Mouse (Mus musculus) spleen, postnatal 14 days (tissue): ENCODE results near the gene Btbd10.

Experiments used
- DNase-seq, 2 experiments: peaks; one replicate each; pipeline ENCODE4 v3.0.0; 2021 to 2022; ENCODE audit warnings: low spot score in 2 of 2

Btbd10 gene

DNA sequence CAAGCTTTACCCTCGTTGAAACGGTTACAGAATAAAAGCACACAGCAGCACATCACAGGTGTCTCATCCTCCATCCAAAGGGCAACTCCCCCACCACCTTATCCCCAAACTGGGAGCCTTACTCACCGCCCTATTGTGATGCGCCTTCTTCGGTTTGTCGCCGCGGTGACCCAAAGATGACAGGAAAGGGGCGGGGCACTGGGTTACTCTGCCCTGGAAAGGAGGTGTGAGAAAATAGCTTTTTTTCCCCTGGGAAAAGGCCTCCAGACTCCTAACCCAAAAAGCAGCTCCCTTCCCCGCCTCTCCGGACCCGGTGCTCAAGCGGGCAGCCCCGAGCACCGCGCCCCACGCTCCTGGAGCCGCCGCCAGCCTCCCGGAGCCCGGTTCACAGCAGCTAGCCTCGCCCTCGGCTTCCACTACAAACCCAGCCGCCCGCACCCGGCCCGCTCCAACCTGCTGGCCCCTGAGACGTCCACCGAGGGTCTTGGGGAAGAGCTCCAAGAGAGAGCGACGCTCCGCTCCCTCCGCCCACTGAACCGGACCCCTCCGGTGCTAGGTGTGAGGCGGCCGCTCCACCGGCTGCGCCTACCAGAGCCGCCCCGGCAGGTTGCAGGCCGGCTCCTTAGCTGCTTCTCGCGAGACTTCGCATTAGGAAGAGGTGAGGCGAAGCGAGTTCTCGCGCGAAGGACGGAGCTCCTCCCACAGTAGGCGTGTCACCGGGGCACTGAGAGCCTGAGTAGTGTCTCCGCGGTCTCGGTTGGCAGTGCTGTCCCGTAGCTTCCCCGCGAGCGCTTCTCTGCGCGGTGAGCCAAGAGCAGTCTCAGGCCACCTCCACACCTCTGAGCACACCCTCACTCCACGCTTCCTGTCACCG is at the start of gene Btbd10:
TSS of gene Btbd10 (minus strand) at position 647 of the 874 bp plus-strand sequence.
- peak; percentile 96 to 98 for DNase-seq

DNA sequence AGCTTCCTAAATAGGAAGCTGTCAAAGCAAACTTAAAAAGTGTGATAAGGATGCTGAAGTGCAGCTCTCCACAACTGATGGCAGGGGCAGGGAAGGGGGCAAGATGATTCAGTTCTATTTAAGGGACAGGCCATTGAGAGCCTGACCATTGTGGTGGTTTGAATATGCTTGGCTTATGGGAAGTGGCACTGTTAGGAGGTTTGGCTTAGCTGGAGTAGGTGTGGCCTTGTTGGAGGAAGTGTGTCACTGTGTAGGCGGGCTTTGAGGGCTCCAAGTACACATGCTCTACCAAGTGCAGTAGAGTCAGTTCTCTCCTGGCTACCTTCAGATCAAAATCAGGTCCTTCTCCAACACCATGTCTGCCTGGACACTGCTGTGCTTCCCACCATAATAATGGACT is 47.3 kb upstream of the Btbd10 start:
- DNase-seq = no peak

DNA sequence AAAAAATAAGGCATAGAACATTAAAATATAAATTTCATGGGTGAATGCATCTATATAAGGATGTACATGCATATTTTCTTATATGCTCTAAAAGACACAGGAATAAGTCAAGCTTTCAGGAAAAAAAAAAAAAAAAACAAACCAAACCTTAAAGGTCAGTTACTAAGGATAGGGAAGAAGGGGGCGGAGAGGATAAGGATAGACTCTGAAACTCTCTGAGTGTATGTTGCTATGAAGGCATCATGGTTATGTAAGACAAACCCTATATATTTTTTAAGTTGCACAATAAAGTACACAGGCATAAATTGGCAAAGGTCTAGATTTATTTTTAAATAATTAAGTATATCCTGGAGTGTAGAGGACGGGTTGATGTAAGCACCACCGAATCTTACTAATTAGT is 46.1 kb upstream of the Btbd10 start:
- no peak for DNase-seq

DNA sequence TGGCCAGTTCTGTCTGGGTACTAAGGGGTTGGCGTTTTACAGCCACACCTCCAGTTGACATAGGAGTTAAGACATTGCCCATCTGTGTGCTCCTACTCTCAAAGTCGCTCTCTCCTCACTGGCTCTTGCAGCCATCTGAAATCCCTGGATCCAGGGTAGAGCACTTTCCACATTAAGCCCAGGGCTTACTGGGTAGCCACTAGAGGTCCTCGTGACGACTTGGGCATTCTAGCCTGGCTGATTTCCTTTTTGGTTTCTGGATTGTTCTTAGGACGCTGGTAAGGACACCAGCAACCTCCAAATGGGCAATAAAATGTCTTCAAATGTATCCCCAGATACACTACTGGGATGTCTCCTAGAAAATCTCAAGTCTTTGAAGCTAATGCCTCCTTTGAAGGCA is 39.5 kb upstream of the Btbd10 start:
- DNase-seq = no peak

DNA sequence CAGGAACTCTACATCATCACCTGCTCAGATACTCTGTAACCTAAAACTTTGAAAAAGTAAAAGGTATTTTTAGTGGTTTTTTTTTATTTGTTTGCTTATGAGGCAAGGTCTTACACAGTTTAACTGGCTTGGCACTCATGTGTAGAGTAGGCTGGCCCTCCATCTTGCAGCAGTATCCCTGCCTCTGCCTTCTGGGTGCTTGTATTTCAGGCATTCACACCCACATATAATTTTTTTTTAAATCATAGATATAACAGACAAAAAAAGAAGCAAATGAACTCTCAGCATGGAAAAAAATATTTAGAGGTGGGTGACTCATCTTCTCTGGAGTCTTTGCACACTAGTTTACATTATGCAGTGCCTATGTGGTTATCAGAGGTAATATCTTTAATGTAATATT is 28.9 kb upstream of the Btbd10 start:
- DNase-seq = no peak

DNA sequence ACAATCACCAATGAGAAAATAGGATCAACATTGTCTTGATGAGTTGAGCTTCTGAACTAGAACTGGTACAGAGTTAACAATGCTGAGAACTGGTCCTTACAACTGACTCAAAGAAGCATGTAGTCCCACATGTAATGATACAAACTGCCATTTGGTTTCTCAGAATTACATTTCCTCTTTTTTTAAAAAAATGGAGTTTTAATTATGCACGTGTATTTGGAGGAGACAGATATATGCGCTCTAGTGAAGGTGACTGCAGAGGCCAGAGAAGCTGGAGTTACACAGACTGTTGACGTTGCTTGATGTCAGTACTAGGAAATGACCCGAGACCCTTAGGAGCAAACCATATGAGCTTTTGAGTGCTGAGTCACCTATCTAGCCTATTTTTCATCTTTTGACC is 27.5 kb upstream of the Btbd10 start:
- no peak for DNase-seq

DNA sequence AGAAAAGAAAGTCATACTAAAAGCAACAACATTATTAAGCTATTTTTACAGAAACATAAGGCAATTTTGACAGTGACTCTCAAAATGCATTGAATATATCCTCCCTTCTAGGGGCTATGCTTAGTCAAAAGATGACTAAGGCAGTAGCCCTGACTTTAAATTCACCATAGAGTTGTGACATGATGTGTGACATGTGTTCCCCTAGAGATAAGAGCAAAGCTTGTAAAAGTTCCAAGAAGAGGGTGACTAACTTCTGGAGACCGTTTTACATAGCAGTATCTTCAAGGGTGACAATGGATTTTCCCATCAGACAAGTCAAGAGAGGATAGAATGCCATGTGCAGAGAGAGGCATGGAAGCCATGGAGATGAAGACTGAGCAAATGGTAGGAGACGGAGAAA is 22.4 kb upstream of the Btbd10 start:
- no peak for DNase-seq

DNA sequence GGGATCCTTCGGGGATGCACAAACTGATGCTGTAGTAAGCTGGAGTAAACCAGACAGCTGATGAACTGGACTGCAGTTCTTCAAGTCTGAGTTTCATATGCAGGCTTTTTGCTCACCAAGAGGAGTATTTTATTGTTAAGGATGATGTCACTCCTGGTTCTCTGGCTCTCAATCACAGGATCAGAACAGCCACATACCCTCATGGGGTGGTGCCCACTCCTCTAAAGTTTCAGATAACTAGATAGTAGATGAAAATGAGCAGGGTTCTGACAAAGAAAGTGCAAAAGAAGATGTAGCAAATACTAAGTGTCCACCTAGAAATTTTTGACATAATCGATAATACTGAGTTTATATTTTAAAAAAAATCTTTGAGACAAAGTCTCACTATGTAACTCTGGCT is 19.3 kb upstream of the Btbd10 start, which contains the start of gene Pth:
TSS of gene Pth (minus strand) at position 101 of the 400 bp plus-strand sequence.
- DNase-seq = no peak

DNA sequence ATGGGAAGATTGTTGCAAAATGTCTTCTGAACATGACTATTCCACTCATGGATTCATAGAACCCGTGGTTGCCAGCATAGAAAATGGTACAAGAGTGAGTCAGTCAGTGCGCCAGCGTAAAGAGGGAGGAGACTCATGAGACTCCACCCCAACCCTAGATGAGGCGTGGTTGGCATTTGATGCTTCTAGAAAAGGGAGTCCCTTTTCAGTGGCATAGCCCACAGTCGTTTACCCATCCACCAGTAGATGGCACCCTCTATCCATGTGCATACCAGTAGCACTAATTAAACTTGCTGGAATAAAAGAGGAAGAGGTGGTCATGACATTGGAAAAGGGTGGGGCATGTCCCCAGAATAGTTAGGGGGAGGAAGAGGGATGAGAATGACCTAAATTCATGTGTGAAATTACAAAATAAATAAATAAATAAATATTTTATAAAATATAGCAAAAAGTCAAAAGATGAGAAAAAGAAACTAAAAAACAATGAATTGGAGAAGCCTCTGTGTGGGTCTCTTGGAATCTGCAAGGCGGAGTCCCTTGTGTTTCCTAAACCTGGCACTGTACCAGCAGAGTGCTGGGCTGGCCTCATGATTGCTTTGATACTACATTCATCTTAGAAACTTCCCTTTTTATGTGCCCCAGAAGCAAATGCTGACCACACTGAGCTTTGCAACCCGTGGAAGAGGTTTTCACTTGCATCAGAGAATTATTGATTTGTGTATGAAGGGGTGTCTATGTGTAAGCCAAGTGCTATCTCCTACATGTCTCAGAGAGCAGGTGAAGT is 8.9 kb upstream of the Btbd10 start:
- DNase-seq = peak; percentile 21 to 59

DNA sequence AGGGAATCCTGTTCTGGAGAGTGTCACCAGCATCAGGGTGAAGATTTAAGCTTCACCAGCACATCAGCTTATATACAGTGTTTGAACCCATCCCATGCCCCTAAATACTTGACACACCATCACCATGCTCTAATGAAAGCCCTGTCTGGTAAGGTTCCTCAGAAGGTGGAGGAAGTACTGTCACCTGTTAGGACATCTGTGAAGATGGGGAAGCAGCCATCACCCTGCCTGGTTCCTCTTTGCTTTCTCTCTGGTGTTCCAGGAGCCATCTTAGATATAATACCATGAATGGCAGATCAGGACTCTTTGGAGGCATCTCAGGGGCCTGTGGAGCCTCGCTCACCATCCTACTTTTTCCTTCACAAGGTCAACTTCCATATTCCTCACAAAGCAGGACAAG is 3.5 kb upstream of the Btbd10 start:
- no peak for DNase-seq

DNA sequence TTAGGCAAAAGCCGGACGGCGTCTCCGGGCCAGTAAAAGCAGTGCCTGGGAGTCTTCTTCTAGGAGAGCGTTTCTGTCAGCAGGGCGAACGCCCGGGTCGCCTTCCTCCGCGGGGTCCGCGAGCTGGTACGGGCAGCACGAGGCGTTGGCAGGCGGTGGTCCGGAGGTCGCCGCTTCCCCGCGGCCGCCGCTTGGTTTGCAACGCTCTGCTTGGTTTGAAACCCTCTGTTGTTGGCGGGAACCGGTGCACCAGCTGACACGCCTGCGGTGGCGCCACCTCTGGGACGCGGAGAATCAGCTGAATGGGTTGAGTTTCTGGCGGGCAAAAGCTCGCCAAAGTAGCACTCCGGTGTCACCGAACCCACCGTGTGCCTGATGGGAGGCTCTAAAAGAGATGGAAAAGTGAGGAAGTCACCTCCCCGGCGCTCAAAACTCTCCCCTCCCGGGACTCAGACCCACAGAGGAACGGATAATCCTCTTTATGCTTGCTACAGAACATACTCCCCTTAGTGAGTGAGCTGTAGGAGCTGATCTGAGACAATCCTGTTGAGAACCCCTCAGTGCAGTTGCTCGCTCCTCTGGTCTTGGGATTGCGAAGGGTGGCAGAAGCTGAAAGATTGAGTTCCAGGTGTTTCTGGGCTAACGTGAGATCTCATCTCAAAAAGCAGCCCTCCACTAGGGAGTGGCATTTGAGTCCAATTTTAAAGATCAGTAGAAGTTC is 588 bp upstream of the Btbd10 start:
- DNase-seq = peak; percentile 63 to 73

DNA sequence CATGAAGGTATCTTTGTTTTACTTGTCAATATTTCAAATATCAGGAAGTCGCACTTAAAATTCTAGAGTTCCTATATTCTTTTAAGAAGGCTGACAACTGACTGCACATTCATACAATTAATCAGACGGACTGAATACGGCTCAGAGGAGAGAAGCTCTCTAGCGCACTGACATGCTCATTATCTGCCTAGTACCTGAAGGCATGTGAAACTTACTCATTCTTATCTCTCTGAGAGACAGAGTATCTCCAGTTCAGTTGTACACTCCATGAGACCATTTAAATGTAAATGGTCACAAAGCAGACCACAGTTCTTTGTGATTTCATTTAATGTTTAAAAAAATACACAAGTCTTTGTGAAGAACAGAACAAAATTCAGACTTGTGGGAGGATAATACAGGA is 1.8 kb downstream of the Btbd10 start:
- DNase-seq = no peak

DNA sequence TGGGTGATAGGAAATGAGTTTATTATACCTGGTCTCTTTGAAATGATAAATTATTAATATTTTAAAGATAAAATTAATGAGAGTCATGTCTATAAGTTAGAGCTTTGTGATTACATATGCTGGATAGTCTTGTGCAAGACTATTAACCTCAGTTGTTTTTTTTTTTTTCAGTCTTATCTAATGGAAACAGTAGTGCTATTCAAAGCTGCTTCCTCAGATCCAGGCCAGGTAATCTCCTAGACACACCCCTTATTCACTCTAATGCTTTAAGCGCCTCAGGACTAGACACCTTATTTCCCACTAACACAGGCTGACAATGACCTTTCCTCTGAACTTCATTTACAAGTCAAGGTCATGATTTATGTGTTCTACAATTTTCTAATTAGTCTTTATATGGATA is 20.1 kb downstream of the Btbd10 start:
- DNase-seq = no peak

DNA sequence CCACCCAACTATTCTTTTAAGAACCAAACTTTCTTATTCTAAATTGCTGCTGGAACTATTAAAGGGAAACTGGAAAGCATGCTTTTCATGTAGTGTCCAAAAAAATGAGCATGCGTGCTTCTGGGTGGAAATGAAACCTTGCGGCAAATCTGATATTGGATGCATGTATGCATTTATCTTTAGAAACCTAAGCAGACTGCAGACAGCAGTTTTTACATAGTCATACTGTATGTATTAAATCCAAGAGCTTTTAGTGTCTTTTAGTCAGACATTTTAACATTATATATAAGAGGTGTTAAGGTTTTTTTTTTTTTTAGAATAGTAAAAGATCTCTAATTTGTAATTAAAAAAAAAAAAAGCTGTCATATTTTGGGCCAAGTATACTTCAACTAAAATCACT is 21.5 kb downstream of the Btbd10 start:
- no peak for DNase-seq

DNA sequence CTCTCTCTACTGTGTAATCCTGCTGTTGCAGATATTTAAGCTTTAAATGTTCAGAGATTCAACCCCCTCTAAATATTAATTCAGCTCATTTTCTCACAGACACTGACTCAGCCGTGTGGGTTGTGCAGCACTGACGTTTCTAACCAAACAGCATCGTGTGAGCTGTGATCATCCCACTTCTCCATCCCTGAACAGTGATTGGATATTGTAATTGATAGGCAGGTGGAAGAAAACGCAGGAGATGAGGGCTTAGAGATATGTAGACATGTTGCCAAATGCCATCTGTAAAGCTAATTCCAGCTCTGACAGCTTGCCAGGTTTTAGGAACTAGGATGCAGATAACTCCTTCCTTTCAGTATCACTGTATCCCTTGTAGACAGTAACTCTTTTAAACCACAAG is 21.9 kb downstream of the Btbd10 start:
- DNase-seq = no peak

DNA sequence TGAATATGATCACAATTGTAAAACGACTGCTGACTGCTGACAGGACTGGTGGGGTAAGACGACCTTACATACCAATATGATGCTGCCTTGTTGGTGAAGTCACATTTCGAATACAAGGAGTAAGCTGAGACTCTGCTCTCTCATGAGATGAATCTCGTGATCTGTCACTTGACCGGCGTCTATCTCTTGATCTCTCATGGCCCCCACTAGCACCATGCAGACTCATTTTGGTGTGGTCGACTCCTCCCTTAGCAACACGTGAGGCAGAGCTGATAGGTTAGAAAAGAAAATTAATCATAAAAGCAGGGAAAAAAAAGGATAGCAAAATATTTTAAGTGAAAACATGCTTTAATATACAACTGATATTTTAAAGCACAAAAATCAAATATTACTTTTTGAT is 33.9 kb downstream of the Btbd10 start:
- DNase-seq = no peak

DNA sequence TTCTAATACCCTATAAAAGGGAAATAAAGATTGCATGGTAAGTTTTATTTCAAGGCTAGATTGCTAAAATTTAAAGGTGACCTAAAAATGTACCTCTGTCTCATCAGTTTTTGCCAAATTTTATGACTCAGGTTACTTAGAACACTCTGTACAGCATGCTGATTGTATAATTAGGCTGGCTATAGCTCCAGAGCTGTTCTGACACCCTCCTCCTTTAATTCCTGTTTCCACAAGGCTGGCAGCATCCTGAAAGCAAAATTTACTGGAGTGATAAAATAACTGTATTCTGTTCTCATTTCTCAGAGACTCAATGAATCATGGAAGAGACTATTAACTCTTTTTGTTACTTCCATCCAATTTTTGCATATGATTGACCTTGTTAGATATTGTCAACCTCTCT is 35.2 kb downstream of the Btbd10 start:
- DNase-seq = no peak

DNA sequence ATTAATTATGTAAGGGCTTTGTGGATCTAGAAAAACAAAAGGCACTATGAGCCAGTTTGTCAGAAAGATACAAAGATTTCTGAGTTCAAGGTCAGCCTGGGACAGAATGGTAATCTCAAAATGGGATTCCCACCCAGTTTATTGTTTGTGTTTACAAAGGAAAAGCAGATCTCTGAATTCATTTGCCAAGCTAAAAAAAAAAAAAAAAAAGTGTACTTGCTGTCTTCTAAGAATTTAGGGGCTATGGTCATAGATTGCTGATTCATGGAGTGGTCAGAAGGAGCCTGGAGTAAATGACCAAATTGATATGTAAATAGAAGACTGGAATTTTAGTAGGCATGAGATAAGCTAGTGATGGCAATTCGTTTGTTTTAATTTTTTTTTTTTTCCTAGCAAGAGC is 49.1 kb downstream of the Btbd10 start:
- no peak for DNase-seq

DNA sequence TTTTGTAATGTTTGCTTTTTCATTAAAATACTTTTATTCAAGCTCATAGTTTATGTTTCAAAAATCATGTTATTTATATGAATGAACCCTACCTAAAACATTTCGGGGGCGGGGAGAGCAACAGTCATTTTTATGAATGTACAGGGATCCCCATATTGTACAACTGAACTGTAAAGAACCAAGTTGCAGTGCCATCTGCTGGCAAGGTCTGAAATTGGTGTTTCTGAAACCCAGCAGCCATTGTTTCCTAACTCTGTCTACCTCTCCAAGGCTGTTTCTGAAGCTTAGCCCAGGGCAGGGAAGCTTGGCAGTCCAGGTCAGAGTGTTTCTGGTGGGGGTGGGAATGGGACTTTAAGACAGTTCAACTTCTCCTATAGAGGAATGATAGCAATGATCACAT is 57.4 kb downstream of the Btbd10 start:
- peak in 1 of 2 experiments; percentile 36 for DNase-seq

DNA sequence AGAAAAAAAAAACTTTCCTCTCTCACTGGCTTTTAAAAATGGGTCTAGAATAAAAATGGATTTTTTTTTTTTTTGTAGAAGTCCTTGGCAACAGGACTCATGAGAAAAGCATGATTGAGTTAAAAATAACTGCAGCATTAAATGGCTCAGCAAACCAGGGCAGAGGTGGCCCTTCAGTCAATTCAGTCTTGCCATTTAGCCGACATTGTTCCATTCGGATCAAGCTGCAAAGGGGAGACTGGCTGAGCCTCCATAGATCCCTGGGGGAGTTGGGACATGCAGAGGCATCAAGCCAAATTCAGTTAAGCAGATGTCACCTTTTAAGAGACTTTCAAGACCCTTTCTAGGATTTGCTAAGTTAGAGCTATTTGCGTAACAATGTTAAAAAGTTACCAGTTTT is 59.1 kb downstream of the Btbd10 start:
- no peak for DNase-seq

DNA sequence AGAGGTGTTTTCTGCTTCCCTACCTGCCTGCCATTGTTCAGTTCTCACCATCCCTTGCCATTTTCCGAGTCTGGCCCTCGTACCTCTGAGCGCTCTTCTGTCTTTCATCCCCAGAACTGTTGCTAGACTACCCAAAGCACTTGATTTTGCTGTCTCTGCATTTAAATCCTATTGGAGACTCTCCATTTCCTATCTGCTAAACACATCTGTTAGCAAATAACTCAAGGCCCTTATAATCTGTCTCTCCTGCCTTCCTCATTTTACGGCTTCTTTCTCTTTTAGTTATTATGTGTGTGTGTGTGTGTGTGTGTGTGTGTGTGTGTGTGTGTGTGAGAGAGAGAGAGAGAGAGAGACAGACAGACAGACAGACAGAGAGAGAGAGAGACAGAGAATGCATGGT is 71.4 kb downstream of the Btbd10 start:
- DNase-seq = no peak
